Mouse (Mus musculus) bone marrow, adult 2 months (tissue): ENCODE data around the gene Fndc4.

Experiments used
- CTCF ChIP-seq: fragments of 200-500 bp; IDR thresholded peaks from 2 replicates; pipeline ENCODE4 v1.5.1; 2011; ENCODE audit warnings: low read length, control low read depth; ENCODE audit not compliant: control insufficient read depth, insufficient read depth
- POLR2A ChIP-seq: fragments of 200-500 bp; IDR thresholded peaks from 2 replicates; pipeline ENCODE4 v1.6.1; 2011; ENCODE audit warnings: low read depth, mild to moderate bottlenecking, control low read depth, low read length, borderline replicate concordance; ENCODE audit not compliant: control insufficient read depth

GRCm38 (mm10) chr5:31288225-31288624, 7.7 kb downstream of the Fndc4 start:
- TF ChIP-seq CTCF, result no peak
- no peak for TF ChIP-seq POLR2A
